Mouse (Mus musculus) thymus, postnatal 25 days (tissue): ENCODE data around the gene Rbm5.

Experiments
- DNase-seq: peaks from one replicate; pipeline ENCODE4 v3.0.0; 2022

The Rbm5 gene

DNA sequence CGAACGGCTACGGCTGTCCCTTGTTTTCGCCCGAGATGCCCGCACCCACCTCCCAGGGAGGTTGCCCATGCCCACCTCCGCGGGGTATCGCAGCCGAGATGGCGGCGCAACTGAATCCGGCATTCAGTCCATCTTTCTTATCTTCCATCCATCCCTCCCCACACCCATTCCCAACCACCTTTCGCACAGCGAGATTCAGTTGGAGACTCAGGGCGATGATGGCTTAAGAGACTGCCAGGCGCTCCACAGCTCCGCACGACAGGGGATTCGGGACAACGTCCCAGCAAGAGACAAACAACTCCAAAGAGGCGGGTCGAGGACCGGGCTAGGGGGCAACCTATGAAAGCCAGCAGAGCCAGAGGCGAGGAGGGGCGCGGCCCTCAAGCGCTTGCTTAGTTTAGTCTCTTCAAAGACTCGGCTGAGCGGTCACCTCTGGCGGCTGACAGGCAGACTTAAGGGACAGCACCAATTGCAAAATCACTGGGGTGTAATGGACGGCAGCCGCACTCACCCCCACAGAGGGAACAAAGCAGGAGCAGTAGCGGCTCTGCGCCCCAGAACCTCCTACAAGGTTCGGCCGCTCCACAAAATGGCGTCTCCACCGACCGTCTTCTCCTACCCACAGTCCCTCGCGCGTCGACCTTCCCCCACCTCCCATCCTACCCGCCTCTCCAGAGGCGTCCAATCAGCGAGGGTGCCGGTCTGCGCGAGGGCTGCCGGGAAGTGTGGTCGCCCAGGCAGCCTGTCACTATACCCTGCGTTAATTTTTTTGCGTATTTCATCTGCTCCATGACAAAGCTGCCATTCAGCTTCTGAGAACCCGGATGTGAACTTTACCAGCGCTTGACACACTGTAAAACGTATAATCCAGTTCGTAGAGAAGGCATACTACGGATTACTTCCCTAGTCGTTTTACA lies at the start of gene Rbm5:
Gene Rbm5 (minus strand): TSS at position 623 of the 917 bp plus-strand sequence.
- DNase-seq: peak; percentile 93

DNA sequence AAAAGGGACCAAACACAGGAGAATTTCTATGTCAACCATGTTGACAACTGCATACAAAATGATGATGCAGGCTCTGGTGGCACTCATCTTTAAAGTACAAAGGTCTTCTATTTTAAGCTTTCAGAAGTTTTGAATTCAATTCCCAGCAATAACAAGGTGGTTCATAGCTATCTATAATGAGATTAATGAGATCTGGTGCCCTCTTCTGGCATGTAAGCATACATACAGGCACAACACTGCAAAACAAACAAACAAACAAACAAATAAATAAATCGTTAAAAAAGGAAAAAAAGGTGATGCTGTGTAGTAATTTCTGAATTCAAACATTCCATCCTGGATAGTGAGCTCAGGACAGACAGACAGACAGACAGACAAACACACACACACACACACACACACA lies 41.3 kb upstream of the Rbm5 start:
- DNase-seq: no peak

DNA sequence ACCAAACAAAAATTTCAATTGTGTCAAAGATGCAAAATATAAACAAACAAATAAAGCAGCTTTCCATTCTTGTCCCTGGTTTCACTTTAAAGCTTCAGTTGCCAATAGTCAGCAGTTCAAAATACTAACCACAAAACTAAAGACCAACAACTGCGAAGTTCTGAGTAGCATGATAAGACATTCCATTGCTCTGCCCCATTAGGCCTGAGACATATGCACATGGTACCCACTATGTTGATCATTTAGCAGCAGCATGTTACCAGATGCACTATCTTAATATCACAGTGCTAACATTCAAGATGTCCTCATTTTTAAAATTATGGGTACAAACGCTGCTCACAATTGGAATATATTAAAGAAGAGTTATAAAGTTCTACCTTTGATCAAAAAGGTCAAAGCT lies 40.2 kb upstream of the Rbm5 start:
- no peak for DNase-seq

DNA sequence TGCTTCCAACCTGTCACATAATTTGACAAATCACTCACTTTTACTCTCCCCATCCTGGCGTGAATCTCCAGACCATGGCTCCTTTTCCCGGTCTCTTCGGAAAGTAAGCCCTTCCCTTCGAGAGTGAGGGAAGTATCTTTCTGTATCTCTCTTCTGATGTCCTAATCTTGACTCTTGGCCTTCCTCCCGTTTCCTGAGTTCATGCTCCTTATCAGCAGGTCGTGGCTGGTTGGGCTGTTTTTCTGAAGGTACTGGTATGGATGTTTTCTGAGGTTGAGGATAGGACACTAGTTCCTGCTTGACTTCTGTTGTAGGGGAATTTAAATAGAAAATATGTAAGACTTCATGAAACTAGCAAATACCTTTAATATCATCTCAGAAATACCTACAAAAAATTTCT lies 20.9 kb upstream of the Rbm5 start:
- DNase-seq: no peak

- no peak for DNase-seq
Measured at GRCm38 (mm10) chr9:107782536-107783203, 11.9 kb upstream of the Rbm5 start.

- no peak for DNase-seq
Measured at GRCm38 (mm10) chr9:107776809-107777208, 6.0 kb upstream of the Rbm5 start.

GRCm38 (mm10) chr9:107774411-107774810 lies 3.6 kb upstream of the Rbm5 start:
- no peak for DNase-seq

DNA sequence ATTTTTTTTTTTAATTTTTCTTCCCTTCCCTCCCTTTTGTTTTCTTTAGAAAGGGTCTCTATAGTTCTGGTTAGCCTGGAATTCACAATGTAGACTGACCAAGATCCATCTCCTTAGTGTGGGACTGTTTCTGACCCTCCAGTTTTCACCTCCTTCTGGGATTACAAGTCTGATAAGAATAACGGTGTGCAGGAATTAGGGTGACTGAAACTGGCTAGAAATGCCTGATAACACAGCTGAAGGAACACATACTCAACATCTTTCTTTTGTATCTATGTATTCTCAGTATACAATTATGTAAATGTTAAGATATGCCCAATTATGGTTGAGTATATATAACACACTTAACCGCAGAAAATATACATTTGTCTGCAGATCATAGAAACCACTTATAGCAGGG lies 986 bp upstream of the Rbm5 start:
- no peak for DNase-seq

GRCm38 (mm10) chr9:107770037-107770373 lies 791 bp downstream of the Rbm5 start:
- DNase-seq: no peak

- DNase-seq: no peak
Measured at GRCm38 (mm10) chr9:107769445-107770000, 1.3 kb downstream of the Rbm5 start.

DNA sequence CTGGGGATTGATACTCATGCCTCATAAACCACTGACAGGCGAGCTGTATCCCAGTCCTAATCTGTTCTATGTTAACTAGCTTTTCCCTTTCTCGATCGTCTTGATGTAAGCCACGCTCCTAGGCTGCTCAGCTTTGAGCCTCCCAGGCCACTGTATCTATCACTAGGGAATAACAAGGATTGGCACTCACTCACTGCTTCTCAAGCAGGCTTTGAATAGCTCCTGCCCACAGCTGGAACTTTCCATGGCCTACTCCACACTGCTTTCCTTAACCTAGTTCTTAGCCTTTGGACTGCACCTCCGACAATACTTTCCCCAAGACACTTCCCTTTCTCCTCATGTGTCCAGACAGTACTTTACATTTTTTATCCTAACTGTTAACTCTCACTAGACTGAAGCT lies 1.9 kb downstream of the Rbm5 start:
- DNase-seq: no peak

DNA sequence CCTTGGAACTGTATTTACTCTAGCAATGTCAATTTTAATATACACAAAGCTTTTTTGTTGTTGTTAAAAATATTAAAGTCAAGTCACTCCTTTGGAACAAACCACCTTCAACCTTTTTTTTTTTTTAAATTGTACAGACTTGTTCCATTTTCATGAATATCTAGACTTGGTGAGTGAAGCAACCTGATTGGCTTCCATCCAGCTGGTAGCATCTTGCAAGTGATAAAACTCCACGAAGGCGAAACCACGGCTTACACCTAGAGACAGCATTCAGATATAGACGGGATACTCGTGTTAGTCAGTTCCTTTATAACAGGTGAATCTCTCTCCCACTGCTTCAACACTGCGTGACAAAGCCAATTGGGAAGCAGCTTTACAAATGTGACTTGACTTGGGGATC lies 11.2 kb downstream of the Rbm5 start:
- DNase-seq: no peak

- no peak for DNase-seq
Measured at GRCm38 (mm10) chr9:107750378-107750777, 20.4 kb downstream of the Rbm5 start.

DNA sequence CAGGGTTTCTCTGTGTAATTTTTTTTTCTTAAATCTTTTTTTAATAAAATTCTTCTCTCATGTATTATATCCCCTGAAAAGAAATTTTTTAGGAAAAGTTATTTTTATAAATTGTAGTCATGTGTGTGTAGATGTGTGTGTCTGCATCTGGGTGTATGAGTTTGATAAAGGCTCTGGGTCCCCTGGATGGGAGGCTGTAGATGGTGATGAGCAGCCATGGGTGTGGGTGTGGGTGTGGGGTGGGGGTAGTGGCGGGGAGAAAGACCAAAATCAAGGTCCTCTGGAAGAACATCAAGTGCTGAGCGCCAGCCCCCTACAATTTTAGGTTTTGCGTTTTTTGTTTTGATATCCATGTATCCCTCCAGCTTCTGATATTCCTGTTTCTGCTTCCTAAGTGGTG lies 22.7 kb downstream of the Rbm5 start:
- DNase-seq: no peak

DNA sequence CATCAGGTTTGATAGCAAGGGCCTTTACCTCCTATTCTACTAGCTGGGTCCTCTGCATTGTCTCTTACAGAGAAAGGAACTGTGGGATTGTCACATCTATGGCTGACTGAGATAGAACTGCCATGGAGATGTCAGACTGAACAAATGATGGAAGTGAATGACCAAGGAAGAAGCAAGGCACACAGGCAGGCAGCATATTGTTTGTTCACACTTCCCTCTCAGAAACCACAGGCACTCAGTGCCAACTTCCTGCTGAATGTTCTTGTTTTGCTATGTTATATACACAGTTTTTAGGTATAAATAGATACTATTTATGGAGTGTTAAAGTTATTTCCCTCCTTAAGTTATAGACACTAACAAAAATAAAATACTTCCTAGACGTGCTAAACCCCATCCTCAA lies 23.5 kb downstream of the Rbm5 start:
- DNase-seq: no peak

- no peak for DNase-seq
Measured at GRCm38 (mm10) chr9:107746679-107747078, 24.1 kb downstream of the Rbm5 start.

GRCm38 (mm10) chr9:107744061-107744460 lies 26.7 kb downstream of the Rbm5 start:
- DNase-seq: no peak

DNA sequence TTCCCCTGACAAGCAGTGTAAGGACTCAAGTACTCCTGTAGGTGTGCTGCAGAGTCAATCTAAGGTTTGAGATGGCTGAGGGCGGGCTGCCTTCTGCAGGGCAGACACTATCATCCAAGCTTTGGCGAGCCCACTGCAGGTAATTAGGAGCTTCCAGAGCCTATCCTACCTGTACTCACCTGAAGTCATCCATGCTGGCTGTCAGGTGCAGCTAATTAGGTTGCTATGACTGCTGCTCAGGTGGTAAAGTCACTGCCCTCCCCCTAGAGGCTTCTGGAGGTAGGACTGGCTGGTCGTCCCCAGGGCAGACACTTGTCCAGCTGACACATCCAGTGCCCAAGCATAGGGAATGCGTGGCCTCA lies 32.0 kb downstream of the Rbm5 start:
- no peak for DNase-seq

DNA sequence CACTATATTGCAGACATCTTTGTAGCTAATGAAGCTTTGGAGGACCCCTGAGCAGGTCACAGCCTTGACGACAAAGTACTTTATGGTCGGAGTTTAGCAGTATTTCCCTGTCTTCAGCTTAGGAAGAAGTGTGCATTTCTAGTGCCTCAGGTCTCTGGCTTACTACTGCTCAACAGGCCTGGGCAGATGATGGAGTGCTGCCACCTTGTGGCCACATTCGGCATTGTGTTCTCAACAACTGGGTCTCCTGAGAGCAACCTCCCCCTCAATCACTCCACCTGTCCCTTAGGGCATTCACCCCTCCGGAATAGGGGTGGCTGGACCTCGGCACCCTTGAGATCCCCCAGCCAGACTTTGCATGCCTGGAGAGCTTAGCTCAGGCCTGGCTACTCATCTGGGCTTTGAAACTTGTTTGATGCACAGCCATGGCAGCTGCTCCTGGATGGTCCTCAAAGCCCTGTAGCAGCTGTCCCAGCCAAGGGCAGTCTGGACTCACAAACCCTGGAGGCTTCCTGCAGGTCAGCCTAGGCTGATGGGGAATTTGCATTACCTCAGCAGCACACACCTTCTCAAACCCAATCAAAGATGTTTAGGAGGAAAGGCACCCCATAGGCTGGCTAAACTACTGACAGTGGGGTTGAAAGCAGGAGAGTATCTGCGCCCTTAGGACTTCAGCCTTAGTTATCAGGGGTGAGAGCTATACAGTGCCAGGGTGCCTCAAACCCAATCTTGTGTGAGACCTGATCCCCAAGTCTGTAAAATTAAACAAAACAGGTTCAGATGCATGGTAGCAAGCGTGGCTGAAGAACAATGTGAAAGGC lies 32.6 kb downstream of the Rbm5 start:
- peak; percentile 92 for DNase-seq

DNA sequence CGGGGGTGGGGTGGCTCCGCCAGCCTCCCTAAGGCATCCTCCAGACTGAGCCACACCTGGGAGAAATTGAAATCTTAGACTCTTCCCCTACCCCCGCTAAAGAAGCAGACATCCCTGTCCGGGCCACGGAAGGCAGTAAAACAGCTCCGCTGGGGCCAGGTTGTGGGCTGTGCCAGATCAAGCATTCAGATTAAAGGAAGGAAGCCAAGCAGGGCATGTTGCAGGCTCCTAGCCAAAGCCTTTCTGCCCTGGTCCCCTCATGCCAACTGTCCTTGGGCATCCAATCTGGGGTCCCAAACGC lies 34.7 kb downstream of the Rbm5 start:
- DNase-seq: peak; percentile 71

- DNase-seq: peak; percentile 72
Measured at GRCm38 (mm10) chr9:107735356-107736184, 35.2 kb downstream of the Rbm5 start.

DNA sequence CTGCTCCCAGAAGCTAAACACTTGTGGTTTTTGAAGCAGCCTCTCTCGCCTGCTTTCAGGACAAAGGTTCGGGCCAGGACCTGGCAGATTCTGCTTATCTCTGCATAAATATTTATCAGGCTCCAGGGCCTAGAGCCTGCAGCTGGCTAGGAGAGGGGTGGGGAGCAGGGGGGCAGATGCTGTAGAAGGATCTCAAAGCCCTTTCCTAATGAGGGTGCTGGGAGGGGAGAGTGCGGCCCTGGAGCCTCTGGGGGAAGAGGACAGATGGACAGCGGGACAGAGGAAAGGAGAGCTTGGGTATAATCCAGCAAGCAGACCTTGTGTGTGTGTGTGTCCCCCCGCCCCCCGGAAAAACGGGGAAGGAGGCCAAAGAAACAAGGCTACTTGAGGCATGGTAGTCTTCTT lies 36.2 kb downstream of the Rbm5 start:
- no peak for DNase-seq

DNA sequence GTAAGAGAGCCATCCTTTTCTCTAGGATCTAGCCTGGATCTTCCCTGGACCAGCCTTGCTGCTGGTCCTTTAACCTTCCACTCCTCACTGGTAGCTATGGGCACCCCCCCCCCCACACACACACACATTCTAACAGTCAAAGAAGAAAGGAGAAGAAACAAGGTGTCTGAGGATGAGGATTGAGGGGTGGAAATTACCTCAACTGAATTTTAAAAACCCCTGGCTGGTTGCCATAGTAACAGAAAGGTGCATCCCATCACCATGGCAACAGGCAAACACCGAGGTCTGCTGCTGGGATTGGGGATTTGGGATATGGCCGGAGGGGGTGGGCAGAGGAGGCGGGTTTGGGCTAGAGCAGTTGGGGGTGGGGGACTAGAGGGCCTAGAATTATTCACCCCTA lies 41.1 kb downstream of the Rbm5 start:
- DNase-seq: no peak
